Mouse (Mus musculus): ENCODE results near the gene St8sia4.

DNA sequence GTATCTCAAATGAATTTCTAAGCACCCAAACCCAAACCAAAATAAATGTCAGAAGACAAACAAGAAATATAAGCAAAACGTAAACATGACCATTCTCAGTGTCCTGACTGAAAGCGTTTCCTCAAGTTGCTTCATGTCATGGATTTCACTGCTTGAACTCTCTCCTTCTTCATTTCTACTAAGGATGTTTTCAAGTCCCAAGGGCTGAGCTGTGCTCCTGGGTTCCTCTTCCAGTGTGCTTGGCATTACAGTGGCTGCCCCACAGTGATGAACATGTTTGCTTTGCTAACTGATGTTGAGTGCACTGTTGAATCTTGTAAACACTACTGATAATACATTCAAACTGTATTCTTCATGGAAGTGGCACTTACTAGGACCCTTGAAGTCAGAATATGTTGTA lies 76.3 kb downstream of the St8sia4 start:
- no peak for TF ChIP-seq POLR2A (IDR thresholded peaks at IDR 0.05; ENCODE audit: borderline replicate concordance, low read depth, low read length)
- TF ChIP-seq CTCF (IDR thresholded peaks at IDR 0.05; ENCODE audit: low read depth, low read length): no peak

Data from bone marrow macrophage, adult 2 months (primary cell).